Mouse (Mus musculus) T-helper 2 cell (primary cell): ENCODE measurements around the gene Cldn14.
"Not testable (repeated sequence)": the region's sequence is repeated elsewhere in the genome, so short reads cannot be mapped to it uniquely, and the experiment has no call there.

ENCODE experiments used
- in situ Hi-C: fragments of 300-600 bp; cut with MboI, MseI; formaldehyde crosslinking; loops from one replicate; pipeline ENCODE4 v1.15.1; 2025; ENCODE audit warnings: high pct_unique_total_duplicates

Gene Cldn14

GRCm38 (mm10) chr16:94009356-94009755, 719 bp upstream of the Cldn14 start:
- in situ Hi-C loops, result no loop called here

GRCm38 (mm10) chr16:94006706-94007665, 1.7 kb downstream of the Cldn14 start:
- in situ Hi-C loops, result no loop called here

- in situ Hi-C loops, result no loop called here
These were observed 5.2 kb downstream of the Cldn14 start for GRCm38 (mm10) chr16:94003478-94003877.

GRCm38 (mm10) chr16:94001366-94001765, 7.3 kb downstream of the Cldn14 start:
- in situ Hi-C loops, result no loop called here

GRCm38 (mm10) chr16:93998895-93999294, 9.7 kb downstream of the Cldn14 start:
- in situ Hi-C loops, result no loop called here

GRCm38 (mm10) chr16:93983576-93983975, 25.1 kb downstream of the Cldn14 start:
- in situ Hi-C loops, result no loop called here

GRCm38 (mm10) chr16:93982341-93982740, 26.3 kb downstream of the Cldn14 start:
- in situ Hi-C loops, result no loop called here

- in situ Hi-C loops, result no loop called here
These were observed 27.3 kb downstream of the Cldn14 start for GRCm38 (mm10) chr16:93981190-93981841.

- in situ Hi-C loops, result not testable (repeated sequence)
These were observed 28.3 kb downstream of the Cldn14 start for GRCm38 (mm10) chr16:93980338-93980737.

- in situ Hi-C loops, result no loop called here
These were observed 29.3 kb downstream of the Cldn14 start for GRCm38 (mm10) chr16:93979316-93979715.

GRCm38 (mm10) chr16:93977587-93977986, 31.1 kb downstream of the Cldn14 start:
- in situ Hi-C loops, result no loop called here

- in situ Hi-C loops, result no loop called here
These were observed 31.7 kb downstream of the Cldn14 start for GRCm38 (mm10) chr16:93976907-93977306.

- in situ Hi-C loops, result no loop called here
These were observed 33.2 kb downstream of the Cldn14 start for GRCm38 (mm10) chr16:93975430-93975829.

- in situ Hi-C loops, result no loop called here
These were observed 34.4 kb downstream of the Cldn14 start for GRCm38 (mm10) chr16:93974278-93974677.

- in situ Hi-C loops, result no loop called here
These were observed 35.1 kb downstream of the Cldn14 start for GRCm38 (mm10) chr16:93973554-93973953.

GRCm38 (mm10) chr16:93973123-93973522, 35.5 kb downstream of the Cldn14 start:
- in situ Hi-C loops, result no loop called here

GRCm38 (mm10) chr16:93971046-93971445, 37.6 kb downstream of the Cldn14 start:
- in situ Hi-C loops, result no loop called here

GRCm38 (mm10) chr16:93967893-93968292, 40.7 kb downstream of the Cldn14 start:
- in situ Hi-C loops, result no loop called here

- in situ Hi-C loops, result no loop called here
These were observed 46.4 kb downstream of the Cldn14 start for GRCm38 (mm10) chr16:93962283-93962682.

GRCm38 (mm10) chr16:93961099-93961646, 47.5 kb downstream of the Cldn14 start:
- in situ Hi-C loops, result no loop called here

GRCm38 (mm10) chr16:93960495-93960894, 48.1 kb downstream of the Cldn14 start:
- in situ Hi-C loops, result no loop called here

- in situ Hi-C loops, result no loop called here
These were observed 51.2 kb downstream of the Cldn14 start for GRCm38 (mm10) chr16:93957402-93957801.
